Comparison of ENCODE assay signal across 22 mouse cellular contexts in genomic region chr8:24284966-24285365, GRCm38 (mm10).
DNase-seq lines count a peak whose midpoint lies in the region; ATAC-seq and TF ChIP-seq lines count a peak whose summit lies in the region.
"Had no signal": no experiment of that assay in that cellular context is flagged by ENCODE, and none has a peak within 500 bp of the region (broad histone marks: within the 10 kb centered on the region; RNA-seq: fewer than 3 reads in every experiment).

No protein-coding gene starts in this region.

- no peaks in the 10 kb centered on the region for H3K36me3 ChIP-seq in lung, embryonic 14.5 days (ENCODE audit: insufficient read depth)
- no peaks in the 10 kb centered on the region for H3K36me3 ChIP-seq in kidney, adult 2 months (ENCODE audit: control insufficient read depth, insufficient read depth, low read length)
- H3K36me3 ChIP-seq: embryonic facial prominence, embryonic 10.5 days; forebrain, embryonic 15.5 days; liver, embryonic 13.5 days; midbrain, embryonic 12.5 days; neural tube, embryonic 13.5 days had no signal

- WGBS in lung, embryonic 14.5 days, result 52% methylated on average over 2 of the region's 2 CpGs
- WGBS in lung, adult 2 months, result 63% methylated on average over 2 of the region's 2 CpGs
- 65% methylated on average over 2 of the region's 2 CpGs for WGBS in kidney, adult 2 months

- H3K27me3 ChIP-seq in lung, embryonic 14.5 days (ENCODE audit: insufficient read depth, low read length), result no peaks in the 10 kb centered on the region
- H3K27me3 ChIP-seq in kidney, adult 2 months (replicated peaks; ENCODE audit: control insufficient read depth, insufficient read depth, low read length), result no peaks in the 10 kb centered on the region
- H3K27me3 ChIP-seq: forebrain, embryonic 15.5 days; liver, embryonic 13.5 days; midbrain, embryonic 12.5 days; neural tube, embryonic 13.5 days had no signal

- no peaks in the 10 kb centered on the region for H3K9me3 ChIP-seq in lung, embryonic 14.5 days (ENCODE audit: low read depth, low read length)
- H3K9me3 ChIP-seq: embryonic facial prominence, embryonic 10.5 days; forebrain, embryonic 15.5 days; liver, embryonic 13.5 days; midbrain, embryonic 12.5 days; neural tube, embryonic 13.5 days had no signal

- H3K4me1 ChIP-seq in lung, embryonic 14.5 days (ENCODE audit: insufficient read depth), result no peaks in the 10 kb centered on the region
- H3K4me1 ChIP-seq in lung, adult 2 months (ENCODE audit: control insufficient read depth, insufficient read depth, low read length), result peaks cover 2% of the 10 kb centered on the region; the same call in 1 of the 2 replicates
- H3K4me1 ChIP-seq in kidney, adult 2 months (ENCODE audit: control insufficient read depth, insufficient read depth, low read length), result no peaks in the 10 kb centered on the region
- H3K4me1 ChIP-seq: embryonic facial prominence, embryonic 10.5 days; forebrain, embryonic 15.5 days; liver, embryonic 13.5 days; midbrain, embryonic 12.5 days had no signal

- TF ChIP-seq CTCF in lung, embryonic 14.5 days (IDR thresholded peaks at IDR 0.05; ENCODE audit: low read depth), result no peak
- TF ChIP-seq CTCF in lung, adult 2 months (IDR thresholded peaks at IDR 0.05; ENCODE audit: insufficient read depth, low read length), result no peak
- no peak for TF ChIP-seq CTCF in kidney, adult 2 months (conservative IDR thresholded peaks at IDR 0.05; ENCODE audit: insufficient read depth, insufficient read length, low read depth, low read length)

- TF ChIP-seq POLR2A in lung, adult 2 months (IDR thresholded peaks at IDR 0.05; ENCODE audit: borderline replicate concordance, extremely low read depth, low read depth, low read length), result no peak
- no peak for TF ChIP-seq POLR2A in kidney, adult 2 months (IDR thresholded peaks at IDR 0.05; ENCODE audit: low read depth, low read length)

- H3K27ac ChIP-seq in lung, embryonic 14.5 days (ENCODE audit: low read depth), result no peak overlapping the region
- no peak overlapping the region for H3K27ac ChIP-seq in kidney, adult 2 months (ENCODE audit: insufficient read depth, low read depth, low read length)
- H3K27ac ChIP-seq: embryonic facial prominence, embryonic 10.5 days; forebrain, embryonic 15.5 days; liver, embryonic 13.5 days; midbrain, embryonic 12.5 days; neural tube, embryonic 13.5 days had no signal

- no peak overlapping the region for H3K4me2 ChIP-seq in lung, embryonic 14.5 days
- H3K4me2 ChIP-seq: forebrain, embryonic 15.5 days; liver, embryonic 13.5 days; midbrain, embryonic 12.5 days; neural tube, embryonic 13.5 days had no signal

- H3K4me3 ChIP-seq in lung, embryonic 14.5 days (ENCODE audit: low read depth, low read length), result no peak overlapping the region
- H3K4me3 ChIP-seq in lung, adult 2 months (replicated peaks; ENCODE audit: extremely low read depth, low read depth, low read length), result no peak overlapping the region
- no peak overlapping the region for H3K4me3 ChIP-seq in kidney, adult 2 months (ENCODE audit: insufficient read depth, low read depth, low read length)
- H3K4me3 ChIP-seq: embryonic facial prominence, embryonic 10.5 days; forebrain, embryonic 15.5 days; liver, embryonic 13.5 days; midbrain, embryonic 12.5 days; neural tube, embryonic 13.5 days had no signal

- peak; percentile 3 for DNase-seq in adrenal gland, adult 2 months
- no peak for DNase-seq in adrenal gland, postnatal 36 days
- DNase-seq in lung, embryonic 14.5 days, result peak; percentile 59
- no peak for DNase-seq in lung, adult 2 months
- peak; percentile 33 for DNase-seq in kidney, adult 2 months
- DNase-seq in kidney, postnatal 36 days, result peak; percentile 13 to 31
- no peak for DNase-seq in gastrocnemius, adult 18-20 months (ENCODE audit: low spot score)
- no peak for DNase-seq in layer of hippocampus, adult 9-10 months (ENCODE audit: low spot score)
- DNase-seq: adrenal gland, adult 8-10 months; cerebellum, adult 11 months; layer of hippocampus, postnatal 36 days; left cerebral cortex, postnatal 4 days; liver, embryonic 13.5 days; retina, postnatal 1 day; right cerebral cortex, postnatal 4 days; thymus, adult 18-20 months had no signal

- ATAC-seq in lung, embryonic 14.5 days (ENCODE audit: insufficient read depth), result no peak
- ATAC-seq: forebrain, embryonic 15.5 days; hindbrain, embryonic 16.5 days; intestine, postnatal 0 days had no signal

- H3K9ac ChIP-seq in lung, embryonic 14.5 days, result no peak overlapping the region
- H3K9ac ChIP-seq: forebrain, embryonic 15.5 days; liver, embryonic 13.5 days; midbrain, embryonic 12.5 days; neural tube, embryonic 13.5 days had no signal

Comparison
In these comparisons a context has a peak if more than half of its experiments do, and no peak if none do; other contexts are left out.
1. DNase-seq: peak in adrenal gland, adult 2 months (single experiment), lung, embryonic 14.5 days (single experiment), kidney, adult 2 months (single experiment) and kidney, postnatal 36 days (2 of 2); none in adrenal gland, postnatal 36 days (0 of 2), lung, adult 2 months (single experiment), gastrocnemius, adult 18-20 months (single experiment) and layer of hippocampus, adult 9-10 months (single experiment).